Mouse (Mus musculus): ENCODE measurements around the gene Ssxb3. TPM values are rescaled to one million over a fixed set of nuclear protein-coding genes. Genes with fewer than 3 reads are reported as not detected.

Gene Ssxb3
- not detected for polyA plus RNA-seq (2014; fragmentation: Illumina TruSeq; extraction: RNeasy Lipid Tissue Mini Kit (QIAGEN cat#74804); ENCODE audit: low read depth, low replicate concordance)

GRCm38 (mm10) chrX:8591716-8592115, at the start of gene Ssxb3:
Gene Ssxb3 (minus strand): TSS chrX:8591816.

GRCm38 (mm10) chrX:8548155-8548554, 43.5 kb downstream of the Ssxb3 start, which contains the start of gene Ssxb6:
Gene Ssxb6 (minus strand): TSS chrX:8548255.

Other genes with a start within 250 kb of the Ssxb3 start
- gene Ssxb9, start 224.8 kb downstream of the Ssxb3 start, polyA plus RNA-seq (2014; fragmentation: Illumina TruSeq; extraction: RNeasy Lipid Tissue Mini Kit (QIAGEN cat#74804); ENCODE audit: low read depth, low replicate concordance), result not detected
- not detected for gene Ssxb1, start 178.5 kb downstream of the Ssxb3 start, polyA plus RNA-seq (2014; fragmentation: Illumina TruSeq; extraction: RNeasy Lipid Tissue Mini Kit (QIAGEN cat#74804); ENCODE audit: low read depth, low replicate concordance)
- gene Ssxb2, start 130.1 kb downstream of the Ssxb3 start, polyA plus RNA-seq (2014; fragmentation: Illumina TruSeq; extraction: RNeasy Lipid Tissue Mini Kit (QIAGEN cat#74804); ENCODE audit: low read depth, low replicate concordance), result not detected
- gene Gm14459, start 66.9 kb downstream of the Ssxb3 start, polyA plus RNA-seq (2014; fragmentation: Illumina TruSeq; extraction: RNeasy Lipid Tissue Mini Kit (QIAGEN cat#74804); ENCODE audit: low read depth, low replicate concordance), result not detected
- gene Ssxb6, start 43.6 kb downstream of the Ssxb3 start, polyA plus RNA-seq (2014; fragmentation: Illumina TruSeq; extraction: RNeasy Lipid Tissue Mini Kit (QIAGEN cat#74804); ENCODE audit: low read depth, low replicate concordance), result not detected
- gene Ssxb8, start 99.0 kb upstream of the Ssxb3 start, polyA plus RNA-seq (2014; fragmentation: Illumina TruSeq; extraction: RNeasy Lipid Tissue Mini Kit (QIAGEN cat#74804); ENCODE audit: low read depth, low replicate concordance), result not detected
- gene Ssx9, start 156.6 kb upstream of the Ssxb3 start, polyA plus RNA-seq (2014; fragmentation: Illumina TruSeq; extraction: RNeasy Lipid Tissue Mini Kit (QIAGEN cat#74804); ENCODE audit: low read depth, low replicate concordance), result not detected
- not detected for gene Ssxb5, start 211.9 kb upstream of the Ssxb3 start, polyA plus RNA-seq (2014; fragmentation: Illumina TruSeq; extraction: RNeasy Lipid Tissue Mini Kit (QIAGEN cat#74804); ENCODE audit: low read depth, low replicate concordance)